Mouse (Mus musculus) neural tube, embryonic 12.5 days (tissue): ENCODE measurements around the gene Sars. TPM values are rescaled to one million over a fixed set of nuclear protein-coding genes. Genes with fewer than 3 reads are reported as not detected.

Experiments used
- ATAC-seq: fragments of 200-750 bp; cut with Nextera tagmentation; 2 replicates; pipeline ENCODE4 v1.8.0; 2017; ENCODE audit warnings: low read depth, mild to moderate bottlenecking, moderate TSS enrichment, moderate library complexity; ENCODE audit not compliant: low FRiP score
- H3K27ac ChIP-seq: fragments of 300-500 bp; sonication (generic); 2 replicates; pipeline ENCODE4 v1.5.1; 2016
- H3K27me3 ChIP-seq: fragments of 300-500 bp; sonication (generic); replicated peaks from 2 replicates; pipeline ENCODE4 v1.6.1; 2016; ENCODE audit warnings: mild to moderate bottlenecking
- H3K36me3 ChIP-seq: fragments of 300-500 bp; sonication (generic); 2 replicates; pipeline ENCODE4 v1.6.1; 2016; ENCODE audit warnings: mild to moderate bottlenecking
- H3K4me1 ChIP-seq: fragments of 300-500 bp; sonication (generic); 2 replicates; pipeline ENCODE4 v1.6.1; 2016
- H3K4me2 ChIP-seq: fragments of 300-500 bp; sonication (generic); replicated peaks from 2 replicates; pipeline ENCODE4 v1.6.1; 2016; ENCODE audit warnings: mild to moderate bottlenecking
- H3K4me3 ChIP-seq: fragments of 300-500 bp; sonication (generic); 2 replicates; pipeline ENCODE4 v1.5.1; 2016
- H3K9ac ChIP-seq: fragments of 300-500 bp; sonication (generic); 2 replicates; pipeline ENCODE4 v1.6.1; 2016; ENCODE audit warnings: mild to moderate bottlenecking
- H3K9me3 ChIP-seq: fragments of 300-500 bp; sonication (generic); 2 replicates; pipeline ENCODE4 v1.6.1; 2016; ENCODE audit warnings: mild to moderate bottlenecking
- WGBS: fragments of 180-500 bp; shearing (Covaris S2); methylation state at CpG from one replicate; pipeline ENCODE4 v1.1.7; 2016; 5-methylcytosine and 5-hydroxymethylcytosine counted together
- polyA plus RNA-seq: library from polyadenylated mRNA; unstranded; fragments of >200 nt; fragmentation: Nextera tagmentation; extraction: Ambion mirVana; gene quantifications from 2 replicates; pipeline ENCODE4 v1.2.1, GENCODE M21; 2016

The Sars gene
- 212 and 213 TPM in 2 replicates for polyA plus RNA-seq

DNA sequence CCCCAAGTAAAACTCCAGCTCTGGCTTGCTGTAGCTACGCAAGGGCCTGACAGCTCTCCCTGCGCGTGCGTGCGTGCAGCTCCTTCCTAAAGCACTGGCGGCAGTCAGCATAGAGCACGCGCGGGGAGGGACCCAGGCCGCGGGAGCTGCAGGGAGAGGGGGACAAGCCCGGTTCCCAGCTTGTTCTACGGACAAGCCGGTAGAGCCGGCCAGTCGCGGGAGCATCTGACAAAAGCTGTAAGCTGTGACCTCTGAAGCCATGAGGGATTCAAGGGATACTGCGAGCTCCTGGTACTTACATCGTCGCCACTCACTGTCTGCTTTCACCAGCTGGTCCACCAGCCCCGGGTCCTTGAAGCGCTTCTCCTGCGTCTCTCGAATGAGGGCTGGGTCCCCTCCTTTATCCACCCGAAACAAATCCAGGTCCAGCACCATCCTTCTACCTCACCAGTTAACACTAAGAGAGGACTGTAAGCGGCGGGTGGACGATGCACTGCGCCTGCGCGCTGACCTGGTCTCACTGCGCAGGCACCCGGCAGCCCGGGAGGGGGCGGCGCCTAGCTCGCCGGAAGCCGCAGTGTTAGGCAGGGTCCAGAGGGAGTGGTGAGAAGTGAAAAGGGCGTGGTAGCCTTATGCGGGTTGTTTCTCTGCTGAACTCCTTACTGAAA lies at the start of gene Sars:
Gene Sars, minus strand, starts transcription at position 512 of the 668 bp plus-strand sequence.
- Histone ChIP-seq H3K36me3 (peaks cover 5% of the 10 kb centered on the region; the same call in 1 of the 2 replicates), H3K9ac (peak within 1 kb of the TSS; percentile 78), H3K4me1 (peaks cover 23% of the 10 kb centered on the region), H3K4me3 (peak within 1 kb of the TSS; percentile 82), H3K27ac (peak within 1 kb of the TSS; percentile 63; the same call in 1 of the 2 replicates), H3K27me3 (no peaks in the 10 kb centered on the region), H3K4me2 (peak within 1 kb of the TSS; percentile 79), H3K9me3 (no peaks in the 10 kb centered on the region)
- whole genome bisulfite sequencing = under 1% methylated on average over 41 of the region's 41 CpGs
- peak; percentile 94 for ATAC-seq

DNA sequence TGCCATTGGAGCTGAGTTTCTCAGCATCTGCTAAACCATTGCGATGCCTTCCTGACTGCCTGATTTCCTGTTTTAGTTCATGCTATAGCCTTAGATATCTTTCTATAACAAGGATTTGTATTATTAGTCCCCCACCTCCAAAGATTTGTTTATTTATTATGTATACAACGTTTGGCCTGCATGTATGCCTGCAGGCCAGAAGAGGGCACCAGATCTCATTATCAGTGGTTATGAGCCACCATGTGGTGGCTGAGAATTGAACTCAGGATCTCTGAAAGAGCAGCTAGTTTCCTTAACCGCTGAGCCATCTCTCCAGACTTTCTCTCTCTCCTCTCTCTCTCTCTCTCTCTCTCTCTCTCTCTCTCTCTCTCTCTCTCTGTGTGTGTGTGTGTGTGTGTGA lies 45.0 kb upstream of the Sars start:
- Histone ChIP-seq H3K36me3 (no peaks in the 10 kb centered on the region), H3K27ac (no peak overlapping the region), H3K9me3 (no peaks in the 10 kb centered on the region), H3K4me2 (no peak overlapping the region), H3K4me3 (no peak overlapping the region), H3K4me1 (no peaks in the 10 kb centered on the region), H3K27me3 (no peaks in the 10 kb centered on the region), H3K9ac (no peak overlapping the region)
- no peak for ATAC-seq
- WGBS = 44% methylated on average over 3 of the region's 3 CpGs

DNA sequence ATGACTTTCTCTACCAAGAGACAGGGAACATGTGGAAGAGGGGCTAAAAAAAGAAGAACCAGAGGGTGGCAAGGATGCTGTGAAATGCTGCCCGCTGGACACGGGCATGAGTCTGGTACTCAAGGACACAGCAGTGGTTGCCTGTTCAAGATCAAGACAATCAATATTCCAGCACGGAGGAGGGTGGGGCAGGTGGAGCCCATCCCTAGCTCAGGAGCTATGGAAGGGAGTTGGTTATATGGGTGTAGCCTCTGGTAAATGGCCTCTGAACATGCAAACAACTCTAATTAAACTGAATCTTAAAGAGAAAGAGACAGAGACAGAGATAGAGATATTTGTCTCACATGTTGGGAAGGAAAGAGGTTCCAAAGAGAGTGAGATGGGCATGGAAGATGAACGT lies 39.7 kb upstream of the Sars start:
- ATAC-seq = no peak
- no peak overlapping the region for H3K4me2 ChIP-seq
- WGBS = 92% methylated on average over 4 of the region's 4 CpGs

DNA sequence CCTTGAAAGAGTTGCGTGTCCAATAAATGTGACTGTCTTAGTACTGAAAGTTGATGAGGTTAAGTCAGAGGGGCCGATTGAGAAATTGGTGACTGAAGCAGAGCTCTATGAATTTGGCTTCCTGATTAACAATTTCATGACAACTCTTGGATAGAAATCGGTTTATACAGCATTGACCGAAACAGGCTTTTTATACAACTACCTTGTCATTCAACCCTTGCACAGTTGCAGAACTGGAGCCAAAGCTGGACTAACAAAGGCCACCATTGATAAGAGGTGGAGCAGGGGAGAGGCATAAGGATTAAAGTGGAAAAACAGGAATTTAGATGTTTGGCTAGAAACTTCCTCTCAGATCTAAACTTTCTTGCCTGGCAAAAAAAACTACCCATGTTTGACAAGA lies 33.8 kb upstream of the Sars start:
- no peaks in the 10 kb centered on the region for H3K27me3 ChIP-seq
- no peaks in the 10 kb centered on the region for H3K9me3 ChIP-seq
- H3K9ac ChIP-seq = no peak overlapping the region
- no peaks in the 10 kb centered on the region for H3K4me1 ChIP-seq
- WGBS = 92% methylated on average over 4 of the region's 4 CpGs
- H3K27ac ChIP-seq = no peak overlapping the region
- H3K4me3 ChIP-seq = no peak overlapping the region
- no peak for ATAC-seq
- H3K4me2 ChIP-seq = no peak overlapping the region
- H3K36me3 ChIP-seq = no peaks in the 10 kb centered on the region

More for the DNA sequence above, 39.7 kb upstream of the Sars start:
- H3K27ac ChIP-seq = no peak overlapping the region
- no peaks in the 10 kb centered on the region for H3K27me3 ChIP-seq
- no peaks in the 10 kb centered on the region for H3K36me3 ChIP-seq
- H3K9me3 ChIP-seq = no peaks in the 10 kb centered on the region
- no peak overlapping the region for H3K4me3 ChIP-seq
- no peak overlapping the region for H3K9ac ChIP-seq
- no peaks in the 10 kb centered on the region for H3K4me1 ChIP-seq

DNA sequence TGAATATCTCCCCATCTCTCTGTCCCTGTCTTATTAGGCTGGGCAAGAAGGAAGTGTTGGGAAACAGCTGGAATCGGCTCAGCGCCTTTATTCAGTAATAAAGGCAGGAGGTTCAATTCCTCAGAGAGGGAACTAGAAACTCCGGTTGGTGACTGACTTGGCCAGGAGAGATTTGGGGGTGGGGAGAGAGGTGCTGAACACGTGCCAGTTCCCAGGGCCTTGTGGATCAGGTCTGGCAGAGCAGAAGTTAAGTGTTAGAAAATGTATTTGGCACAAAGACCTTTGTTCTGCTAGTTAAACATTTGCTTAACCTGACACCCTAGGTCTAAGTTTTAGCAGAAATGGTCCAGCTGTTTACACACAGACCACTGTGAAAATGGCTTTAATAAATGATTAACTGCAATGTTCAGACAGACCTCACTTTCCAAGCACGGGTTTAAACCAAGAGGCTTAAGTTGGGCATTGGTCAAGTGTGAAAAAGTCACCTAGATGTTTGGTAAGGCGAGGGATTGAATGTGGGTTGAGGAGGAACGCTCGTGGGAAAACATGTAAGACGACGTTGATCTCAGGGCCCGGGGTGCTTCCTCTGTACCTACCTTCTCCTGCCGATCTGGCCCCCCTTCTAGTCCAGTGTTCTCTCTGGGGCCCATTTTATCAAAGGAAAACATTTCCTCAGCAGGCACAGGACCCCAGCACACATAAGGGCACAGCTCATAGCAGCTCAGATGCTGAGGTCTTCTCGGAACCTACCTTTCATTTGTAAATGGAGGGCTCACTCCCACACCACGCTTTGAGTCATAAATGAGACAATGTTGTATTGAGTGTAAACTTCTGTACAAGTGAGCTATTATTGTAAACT lies 32.0 kb upstream of the Sars start:
- no peaks in the 10 kb centered on the region for H3K9me3 ChIP-seq
- WGBS = 50% methylated on average over 14 of the region's 14 CpGs

DNA sequence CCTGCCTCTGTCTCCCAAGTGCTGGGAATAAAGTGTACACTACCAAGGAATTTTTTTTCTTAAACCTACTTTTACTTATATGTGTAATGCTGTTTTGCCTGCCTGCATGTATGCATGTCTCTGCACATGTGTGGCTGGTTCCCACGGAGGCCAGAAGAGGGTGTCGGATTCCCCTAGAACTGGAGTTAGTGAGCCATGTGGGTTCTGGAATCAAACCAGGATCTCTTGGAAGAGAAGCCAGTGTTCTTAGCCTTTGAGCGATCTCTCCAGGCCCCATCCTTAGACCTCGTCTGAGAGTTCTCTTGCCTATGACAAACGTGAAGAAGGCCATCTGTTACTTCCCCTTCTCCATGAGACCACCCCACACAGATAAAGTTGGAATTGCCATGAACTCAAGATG lies 30.5 kb upstream of the Sars start:
- Histone ChIP-seq H3K27ac (no peak overlapping the region), H3K9me3 (no peaks in the 10 kb centered on the region), H3K27me3 (no peaks in the 10 kb centered on the region), H3K36me3 (no peaks in the 10 kb centered on the region), H3K4me3 (no peak overlapping the region), H3K9ac (no peak overlapping the region), H3K4me1 (no peaks in the 10 kb centered on the region), H3K4me2 (no peak overlapping the region)
- WGBS = 83% methylated on average over 5 of the region's 5 CpGs
- ATAC-seq = no peak

More for the DNA sequence above, 32.0 kb upstream of the Sars start:
- no peaks in the 10 kb centered on the region for H3K27me3 ChIP-seq
- H3K4me2 ChIP-seq = no peak overlapping the region
- H3K9ac ChIP-seq = no peak overlapping the region
- no peak for ATAC-seq
- no peak overlapping the region for H3K4me3 ChIP-seq
- no peaks in the 10 kb centered on the region for H3K36me3 ChIP-seq
- H3K27ac ChIP-seq = no peak overlapping the region
- no peaks in the 10 kb centered on the region for H3K4me1 ChIP-seq

DNA sequence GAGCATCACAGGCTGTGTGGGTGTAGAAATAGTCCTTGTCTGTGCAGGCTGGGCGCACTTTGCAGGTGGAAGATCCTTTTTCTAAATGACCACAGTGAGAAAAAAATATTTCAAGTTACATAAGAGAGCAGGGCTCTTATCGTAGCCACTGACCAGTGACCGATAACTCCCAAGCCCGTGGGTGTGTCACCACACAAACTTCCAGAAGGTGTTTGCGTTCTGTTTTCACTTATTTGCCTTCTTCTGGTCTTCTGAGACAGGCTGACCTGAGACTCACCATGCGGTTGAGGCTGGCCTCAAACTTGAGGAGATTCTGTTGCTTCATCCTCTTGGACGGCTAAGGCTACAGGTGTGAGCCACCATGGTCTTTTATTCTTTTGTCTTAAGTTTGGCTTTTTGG lies 30.0 kb upstream of the Sars start:
- Histone ChIP-seq H3K4me3 (no peak overlapping the region), H3K9me3 (no peaks in the 10 kb centered on the region)
- no peak for ATAC-seq

DNA sequence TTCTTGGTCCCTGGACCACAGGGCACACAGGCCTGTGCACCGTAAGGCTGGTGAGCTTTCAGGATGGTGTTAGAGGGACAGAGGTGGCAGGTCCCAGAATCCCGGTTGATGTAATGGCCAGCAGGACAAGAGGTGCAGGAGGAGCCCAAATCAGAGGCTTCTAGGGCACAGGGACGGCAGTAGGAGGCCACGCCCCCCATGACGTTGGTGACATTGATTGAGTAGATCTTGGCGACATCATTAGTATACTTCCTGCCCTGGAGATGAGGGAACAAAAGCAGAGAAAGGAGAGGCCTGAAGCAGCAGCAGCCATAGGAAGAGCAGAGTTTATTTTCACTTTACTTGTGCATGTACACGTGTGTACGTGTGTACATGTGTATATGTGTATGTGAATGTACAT lies 22.8 kb upstream of the Sars start:
- H3K9ac ChIP-seq = no peak overlapping the region
- H3K4me3 ChIP-seq = no peak overlapping the region
- H3K27me3 ChIP-seq = no peaks in the 10 kb centered on the region
- no peak overlapping the region for H3K27ac ChIP-seq
- H3K9me3 ChIP-seq = no peaks in the 10 kb centered on the region
- no peak; the same call in 1 of the 2 replicates for ATAC-seq
- no peaks in the 10 kb centered on the region for H3K4me1 ChIP-seq
- WGBS = 60% methylated on average over 8 of the region's 8 CpGs
- H3K36me3 ChIP-seq = no peaks in the 10 kb centered on the region
- no peak overlapping the region for H3K4me2 ChIP-seq

More for the DNA sequence above, 30.0 kb upstream of the Sars start:
- 91% methylated on average over 7 of the region's 7 CpGs for WGBS
- H3K4me1 ChIP-seq = no peaks in the 10 kb centered on the region
- H3K27me3 ChIP-seq = no peaks in the 10 kb centered on the region
- H3K27ac ChIP-seq = no peak overlapping the region
- H3K4me2 ChIP-seq = no peak overlapping the region
- no peaks in the 10 kb centered on the region for H3K36me3 ChIP-seq
- no peak overlapping the region for H3K9ac ChIP-seq

DNA sequence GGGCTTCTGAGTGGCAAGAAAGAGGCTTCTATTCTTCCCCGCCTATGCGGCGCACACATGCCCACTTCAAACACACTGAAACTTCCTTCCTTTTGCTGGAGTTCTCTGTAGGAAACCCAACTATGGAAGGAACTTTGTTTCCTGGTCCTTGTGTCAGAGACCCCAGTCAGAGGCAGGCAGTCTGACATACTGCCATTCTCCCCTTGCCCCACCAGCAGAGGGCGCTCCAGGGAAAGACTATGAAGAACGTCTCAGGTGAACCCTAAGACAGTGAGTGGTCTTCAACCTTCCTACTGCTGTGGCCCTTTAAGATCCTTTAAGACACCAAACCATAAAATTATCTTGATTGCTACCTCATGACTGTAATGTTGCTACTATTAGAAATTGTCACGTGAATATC lies 21.4 kb upstream of the Sars start:
- no peak for ATAC-seq
- no peaks in the 10 kb centered on the region for H3K9me3 ChIP-seq
- WGBS = 87% methylated on average over 6 of the region's 6 CpGs
- no peak overlapping the region for H3K27ac ChIP-seq
- no peaks in the 10 kb centered on the region for H3K27me3 ChIP-seq
- H3K36me3 ChIP-seq = no peaks in the 10 kb centered on the region
- no peak overlapping the region for H3K4me2 ChIP-seq
- H3K9ac ChIP-seq = no peak overlapping the region
- no peaks in the 10 kb centered on the region for H3K4me1 ChIP-seq
- no peak overlapping the region for H3K4me3 ChIP-seq

DNA sequence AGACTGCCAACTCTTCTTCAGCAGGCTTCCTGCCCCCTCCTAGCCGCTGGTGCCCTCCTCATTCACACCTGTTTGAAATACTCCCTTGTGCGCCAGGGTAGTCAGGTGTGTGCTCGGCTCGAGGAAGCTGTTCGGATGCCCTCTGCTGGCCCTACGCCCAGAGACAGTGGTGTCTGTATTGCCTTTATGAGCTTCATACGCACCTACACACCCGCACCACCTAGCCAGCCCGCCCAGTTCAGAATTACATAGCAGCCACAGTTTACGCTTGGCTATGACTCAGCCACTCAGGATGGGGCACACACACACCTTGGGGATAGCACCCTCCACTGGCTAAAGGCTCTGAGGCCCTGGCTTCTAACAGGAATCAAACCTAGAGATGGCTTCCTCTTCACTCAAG lies 13.9 kb upstream of the Sars start:
- Histone ChIP-seq H3K27me3 (no peaks in the 10 kb centered on the region), H3K4me2 (no peak overlapping the region), H3K9ac (no peak overlapping the region), H3K27ac (no peak overlapping the region), H3K4me1 (no peaks in the 10 kb centered on the region), H3K4me3 (no peak overlapping the region), H3K9me3 (no peaks in the 10 kb centered on the region), H3K36me3 (no peaks in the 10 kb centered on the region)
- 53% methylated on average over 10 of the region's 10 CpGs for WGBS
- ATAC-seq = no peak

DNA sequence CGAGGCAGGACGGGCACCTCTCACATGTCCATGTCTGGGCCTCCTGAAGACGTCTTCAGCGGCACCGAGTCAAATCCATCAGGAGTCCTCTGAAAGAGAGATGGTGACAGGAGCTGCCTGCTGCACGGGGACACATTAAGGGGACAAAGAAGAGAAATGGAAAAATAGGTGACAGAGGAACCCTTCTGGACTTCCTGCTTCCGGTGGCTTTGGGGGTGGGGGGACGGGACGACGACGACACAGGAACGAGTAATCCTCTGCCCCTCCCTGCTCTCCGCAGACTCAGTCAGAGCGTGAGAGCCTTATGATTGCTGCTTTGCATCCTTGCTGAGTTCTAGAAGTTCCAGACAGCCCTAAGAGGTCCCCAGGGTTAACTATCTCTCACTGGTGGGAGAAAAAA lies 13.4 kb upstream of the Sars start:
- Histone ChIP-seq H3K9ac (no peak overlapping the region), H3K27ac (no peak overlapping the region), H3K36me3 (no peaks in the 10 kb centered on the region), H3K4me1 (no peaks in the 10 kb centered on the region), H3K4me3 (no peak overlapping the region), H3K4me2 (no peak overlapping the region), H3K27me3 (no peaks in the 10 kb centered on the region), H3K9me3 (no peaks in the 10 kb centered on the region)
- WGBS = 69% methylated on average over 14 of the region's 14 CpGs
- ATAC-seq = no peak

DNA sequence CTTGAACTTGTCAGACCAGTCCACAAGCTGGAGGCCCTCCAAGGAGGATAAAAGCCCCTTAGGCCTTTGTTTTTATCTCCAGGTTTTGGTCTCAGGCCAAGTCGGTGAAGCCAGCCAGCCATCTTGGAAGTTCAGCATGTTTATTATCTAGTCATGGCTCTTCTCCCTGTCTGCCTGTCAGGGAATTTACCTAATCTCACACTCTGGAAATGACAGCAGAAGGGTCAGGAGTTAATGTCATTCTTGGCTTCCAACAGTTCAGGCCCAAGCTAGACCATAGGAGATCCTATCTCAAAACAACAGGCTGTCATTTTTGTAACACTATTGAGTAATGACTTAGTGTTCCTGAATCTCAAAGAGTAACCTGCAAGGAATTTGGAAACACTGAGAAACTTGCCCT lies 9.2 kb upstream of the Sars start:
- Histone ChIP-seq H3K9me3 (no peaks in the 10 kb centered on the region), H3K27me3 (no peaks in the 10 kb centered on the region), H3K9ac (no peak overlapping the region), H3K36me3 (no peaks in the 10 kb centered on the region), H3K4me2 (no peak overlapping the region), H3K4me3 (no peak overlapping the region), H3K27ac (no peak overlapping the region), H3K4me1 (no peaks in the 10 kb centered on the region)
- 83% methylated on average over 1 of the region's 1 CpGs for WGBS
- ATAC-seq = no peak
